Mouse (Mus musculus): ENCODE data around the gene Zfp287. TPM values are rescaled to one million over a fixed set of nuclear protein-coding genes. Genes with fewer than 3 reads are reported as not detected.

Gene Zfp287
- 24.7 and 25.3 TPM in 2 replicates for polyA plus RNA-seq (2014; fragmentation: Nextera tagmentation; extraction: Ambion mirVana)

- WGBS, result 1% methylated on average over 47 of the region's 48 CpGs
- peaks cover 11% of the 10 kb centered on the region for H3K4me1 ChIP-seq (ENCODE audit: control insufficient read depth, insufficient read depth, low read length)
Measured at GRCm38 (mm10) chr11:62731311-62732021, at the start of gene Zfp287. Gene Zfp287 (minus strand): TSS chr11:62731905.

GRCm38 (mm10) chr11:62776510-62776909, 44.8 kb upstream of the Zfp287 start:
- Histone ChIP-seq H3K4me1 (ENCODE audit: control insufficient read depth, insufficient read depth, low read length) (no peaks in the 10 kb centered on the region), H3K9ac (replicated peaks; ENCODE audit: low read depth, low read length) (no peak overlapping the region), H3K4me2 (ENCODE audit: low read depth, low read length) (no peak overlapping the region), H3K4me3 (ENCODE audit: low read depth, low read length) (no peak overlapping the region), H3K27me3 (ENCODE audit: control insufficient read depth, insufficient read depth, low read length) (no peaks in the 10 kb centered on the region), H3K27ac (ENCODE audit: low read depth, low read length) (no peak overlapping the region), H3K9me3 (ENCODE audit: control insufficient read depth, low read length) (peaks cover 37% of the 10 kb centered on the region), H3K36me3 (ENCODE audit: control insufficient read depth, insufficient read depth, low read length) (peaks cover 28% of the 10 kb centered on the region)
- 94% methylated on average over 7 of the region's 7 CpGs for WGBS
- no peak for ATAC-seq (ENCODE audit: low read depth)

More at GRCm38 (mm10) chr11:62731311-62732021, at the start of gene Zfp287:
- peaks cover 13% of the 10 kb centered on the region; the same call in 1 of the 2 replicates for H3K36me3 ChIP-seq (ENCODE audit: control insufficient read depth, insufficient read depth, low read length)
- peak within 1 kb of the TSS; percentile 91 for H3K27ac ChIP-seq (ENCODE audit: low read depth, low read length)
- H3K27me3 ChIP-seq (ENCODE audit: control insufficient read depth, insufficient read depth, low read length), result no peaks in the 10 kb centered on the region
- peak; percentile 99 for ATAC-seq (ENCODE audit: low read depth)
- peak within 1 kb of the TSS; percentile 80 for H3K4me3 ChIP-seq (ENCODE audit: low read depth, low read length)
- no peaks in the 10 kb centered on the region for H3K9me3 ChIP-seq (ENCODE audit: control insufficient read depth, low read length)
- H3K4me2 ChIP-seq (ENCODE audit: low read depth, low read length), result peak within 1 kb of the TSS; percentile 68
- H3K9ac ChIP-seq (replicated peaks; ENCODE audit: low read depth, low read length), result peak within 1 kb of the TSS; percentile 81

- 70% methylated on average over 9 of the region's 9 CpGs for WGBS
- Histone ChIP-seq H3K4me2 (ENCODE audit: low read depth, low read length) (no peak overlapping the region), H3K4me3 (ENCODE audit: low read depth, low read length) (no peak overlapping the region), H3K36me3 (ENCODE audit: control insufficient read depth, insufficient read depth, low read length) (no peaks in the 10 kb centered on the region), H3K27me3 (ENCODE audit: control insufficient read depth, insufficient read depth, low read length) (no peaks in the 10 kb centered on the region), H3K9me3 (ENCODE audit: control insufficient read depth, low read length) (no peaks in the 10 kb centered on the region), H3K9ac (replicated peaks; ENCODE audit: low read depth, low read length) (no peak overlapping the region), H3K27ac (ENCODE audit: low read depth, low read length) (no peak overlapping the region), H3K4me1 (ENCODE audit: control insufficient read depth, insufficient read depth, low read length) (no peaks in the 10 kb centered on the region)
- ATAC-seq (ENCODE audit: low read depth), result no peak
Measured at GRCm38 (mm10) chr11:62760755-62761457, 29.2 kb upstream of the Zfp287 start.

GRCm38 (mm10) chr11:62758491-62758890, 26.8 kb upstream of the Zfp287 start:
- WGBS, result 88% methylated on average over 11 of the region's 11 CpGs
- no peak for ATAC-seq (ENCODE audit: low read depth)
- Histone ChIP-seq H3K36me3 (ENCODE audit: control insufficient read depth, insufficient read depth, low read length) (no peaks in the 10 kb centered on the region), H3K4me1 (ENCODE audit: control insufficient read depth, insufficient read depth, low read length) (no peaks in the 10 kb centered on the region), H3K4me3 (ENCODE audit: low read depth, low read length) (no peak overlapping the region), H3K4me2 (ENCODE audit: low read depth, low read length) (no peak overlapping the region), H3K9ac (replicated peaks; ENCODE audit: low read depth, low read length) (no peak overlapping the region), H3K27ac (ENCODE audit: low read depth, low read length) (no peak overlapping the region), H3K9me3 (ENCODE audit: control insufficient read depth, low read length) (no peaks in the 10 kb centered on the region), H3K27me3 (ENCODE audit: control insufficient read depth, insufficient read depth, low read length) (no peaks in the 10 kb centered on the region)

- Histone ChIP-seq H3K27ac (ENCODE audit: low read depth, low read length) (no peak overlapping the region), H3K27me3 (ENCODE audit: control insufficient read depth, insufficient read depth, low read length) (no peaks in the 10 kb centered on the region), H3K36me3 (ENCODE audit: control insufficient read depth, insufficient read depth, low read length) (no peaks in the 10 kb centered on the region), H3K4me2 (ENCODE audit: low read depth, low read length) (no peak overlapping the region), H3K9ac (replicated peaks; ENCODE audit: low read depth, low read length) (no peak overlapping the region), H3K4me3 (ENCODE audit: low read depth, low read length) (no peak overlapping the region), H3K4me1 (ENCODE audit: control insufficient read depth, insufficient read depth, low read length) (no peaks in the 10 kb centered on the region), H3K9me3 (ENCODE audit: control insufficient read depth, low read length) (no peaks in the 10 kb centered on the region)
- WGBS, result 86% methylated on average over 6 of the region's 6 CpGs
- no peak for ATAC-seq (ENCODE audit: low read depth)
Measured at GRCm38 (mm10) chr11:62757906-62758305, 26.2 kb upstream of the Zfp287 start.

- H3K36me3 ChIP-seq (ENCODE audit: control insufficient read depth, insufficient read depth, low read length), result no peaks in the 10 kb centered on the region
- WGBS, result 6% methylated on average over 7 of the region's 7 CpGs
- no peaks in the 10 kb centered on the region for H3K27me3 ChIP-seq (ENCODE audit: control insufficient read depth, insufficient read depth, low read length)
- peak; percentile 41; the same call in 1 of the 2 replicates for ATAC-seq (ENCODE audit: low read depth)
- H3K4me3 ChIP-seq (ENCODE audit: low read depth, low read length), result peak overlapping the region; percentile 33
- no peaks in the 10 kb centered on the region for H3K9me3 ChIP-seq (ENCODE audit: control insufficient read depth, low read length)
- H3K9ac ChIP-seq (replicated peaks; ENCODE audit: low read depth, low read length), result no peak overlapping the region
- peak overlapping the region; percentile 56 for H3K4me2 ChIP-seq (ENCODE audit: low read depth, low read length)
- H3K27ac ChIP-seq (ENCODE audit: low read depth, low read length), result no peak overlapping the region
- H3K4me1 ChIP-seq (ENCODE audit: control insufficient read depth, insufficient read depth, low read length), result no peaks in the 10 kb centered on the region
Measured at GRCm38 (mm10) chr11:62757143-62757507, 25.4 kb upstream of the Zfp287 start.

GRCm38 (mm10) chr11:62756456-62757142, 24.9 kb upstream of the Zfp287 start:
- Histone ChIP-seq H3K4me3 (ENCODE audit: low read depth, low read length) (peak overlapping the region; percentile 33), H3K4me1 (ENCODE audit: control insufficient read depth, insufficient read depth, low read length) (no peaks in the 10 kb centered on the region), H3K36me3 (ENCODE audit: control insufficient read depth, insufficient read depth, low read length) (no peaks in the 10 kb centered on the region), H3K9me3 (ENCODE audit: control insufficient read depth, low read length) (no peaks in the 10 kb centered on the region), H3K27ac (ENCODE audit: low read depth, low read length) (no peak overlapping the region), H3K4me2 (ENCODE audit: low read depth, low read length) (peak overlapping the region; percentile 56), H3K9ac (replicated peaks; ENCODE audit: low read depth, low read length) (peak overlapping the region; percentile 39), H3K27me3 (ENCODE audit: control insufficient read depth, insufficient read depth, low read length) (no peaks in the 10 kb centered on the region)
- ATAC-seq (ENCODE audit: low read depth), result peak; percentile 99
- WGBS, result 7% methylated on average over 36 of the region's 36 CpGs

- Histone ChIP-seq H3K4me2 (ENCODE audit: low read depth, low read length) (no peak within 1 kb of the TSS), H3K4me3 (ENCODE audit: low read depth, low read length) (no peak within 1 kb of the TSS), H3K9ac (replicated peaks; ENCODE audit: low read depth, low read length) (no peak within 1 kb of the TSS), H3K36me3 (ENCODE audit: control insufficient read depth, insufficient read depth, low read length) (no peaks in the 10 kb centered on the region), H3K4me1 (ENCODE audit: control insufficient read depth, insufficient read depth, low read length) (no peaks in the 10 kb centered on the region), H3K27ac (ENCODE audit: low read depth, low read length) (no peak within 1 kb of the TSS), H3K27me3 (ENCODE audit: control insufficient read depth, insufficient read depth, low read length) (no peaks in the 10 kb centered on the region), H3K9me3 (ENCODE audit: control insufficient read depth, low read length) (no peaks in the 10 kb centered on the region)
- WGBS, result 89% methylated on average over 8 of the region's 8 CpGs
- ATAC-seq (ENCODE audit: low read depth), result no peak
Measured at GRCm38 (mm10) chr11:62752780-62753179, 21.1 kb upstream of the Zfp287 start, which contains the start of gene Gm10428. Gene Gm10428 (plus strand): TSS chr11:62753100.

GRCm38 (mm10) chr11:62752191-62752590, 20.5 kb upstream of the Zfp287 start:
- H3K9me3 ChIP-seq (ENCODE audit: control insufficient read depth, low read length), result no peaks in the 10 kb centered on the region
- WGBS, result 64% methylated on average over 11 of the region's 11 CpGs
- no peaks in the 10 kb centered on the region for H3K27me3 ChIP-seq (ENCODE audit: control insufficient read depth, insufficient read depth, low read length)
- no peak overlapping the region for H3K4me3 ChIP-seq (ENCODE audit: low read depth, low read length)
- H3K27ac ChIP-seq (ENCODE audit: low read depth, low read length), result no peak overlapping the region
- H3K9ac ChIP-seq (replicated peaks; ENCODE audit: low read depth, low read length), result no peak overlapping the region
- ATAC-seq (ENCODE audit: low read depth), result no peak
- no peak overlapping the region for H3K4me2 ChIP-seq (ENCODE audit: low read depth, low read length)
- no peaks in the 10 kb centered on the region for H3K4me1 ChIP-seq (ENCODE audit: control insufficient read depth, insufficient read depth, low read length)
- H3K36me3 ChIP-seq (ENCODE audit: control insufficient read depth, insufficient read depth, low read length), result no peaks in the 10 kb centered on the region
